Mouse (Mus musculus) megakaryocyte, embryonic 14.5 days (primary cell): ENCODE measurements around the gene Gm8126. TPM values are rescaled to one million over a fixed set of nuclear protein-coding genes. Genes with fewer than 3 reads are reported as not detected.
"Not testable (repeated sequence)": the region's sequence is repeated elsewhere in the genome, so short reads cannot be mapped to it uniquely, and the experiment has no call there.

ENCODE experiments used
- H3K27me3 ChIP-seq: replicated peaks from 2 replicates; pipeline ENCODE3; 2012; ENCODE audit warnings: inconsistent platforms
- H3K36me3 ChIP-seq: replicated peaks from 2 replicates; pipeline ENCODE3; 2012; ENCODE audit warnings: low read length, inconsistent platforms, mixed read lengths
- H3K4me1 ChIP-seq: 2 replicates; pipeline ENCODE4 v1.6.1; 2012; ENCODE audit warnings: inconsistent platforms
- H3K4me3 ChIP-seq: replicated peaks from 2 replicates; pipeline ENCODE3; 2012; ENCODE audit warnings: moderate library complexity, mild to moderate bottlenecking, inconsistent platforms
- H3K9me3 ChIP-seq: 2 replicates; pipeline ENCODE4 v1.6.1; 2012; ENCODE audit warnings: inconsistent platforms
- polyA plus RNA-seq: library from polyadenylated mRNA; stranded (reverse); fragments of >175 nt; gene quantifications from 2 replicates; pipeline ENCODE4 v1.2.3, GENCODE M21; 2012; ENCODE audit warnings: low replicate concordance; ENCODE audit not compliant: insufficient read depth

The Gm8126 gene
- polyA plus RNA-seq: not detected in 2 replicates

DNA sequence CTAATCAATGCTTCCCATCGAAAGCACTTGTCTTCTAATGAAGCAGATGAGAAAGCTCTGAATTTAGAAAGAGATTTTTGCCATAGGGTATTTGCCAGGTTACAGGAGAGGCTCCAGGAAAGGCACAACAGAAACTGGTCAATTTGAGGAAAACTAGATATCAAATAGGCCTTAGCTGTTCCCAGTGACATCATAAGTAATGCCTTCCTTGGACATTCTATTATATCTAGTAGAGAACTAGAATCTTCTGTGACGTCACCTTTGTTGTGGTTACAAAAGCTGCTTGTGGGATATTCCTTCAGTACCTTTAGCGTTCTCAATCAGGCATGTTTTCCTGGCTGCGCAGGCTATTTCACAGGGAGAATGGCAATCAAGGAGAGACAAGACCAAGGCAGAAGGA is at the start of gene Gm8126:
TSS of gene Gm8126 (plus strand) at position 301 of the 400 bp plus-strand sequence.
- H3K27me3 ChIP-seq, H3K36me3 ChIP-seq: not testable (repeated sequence)

DNA sequence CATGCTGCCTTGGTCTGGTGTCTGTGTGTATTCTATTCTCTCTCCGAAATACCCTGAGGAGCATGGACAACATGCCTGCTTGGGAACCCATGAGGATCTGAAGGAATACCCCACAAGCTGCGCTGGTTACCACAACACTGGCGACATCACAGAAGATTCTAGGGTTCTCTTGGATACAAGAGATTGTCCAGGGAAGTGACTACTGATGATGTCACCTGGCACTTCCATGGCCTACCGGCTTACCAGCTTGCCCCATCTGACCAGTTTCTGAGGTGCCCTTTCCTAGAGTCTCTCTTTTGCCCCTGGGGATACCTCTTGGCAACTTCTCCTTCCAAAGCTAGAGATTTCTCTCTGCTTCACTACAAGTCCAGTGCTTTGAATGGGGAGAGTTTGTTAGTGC is 23.2 kb upstream of the Gm8126 start, which contains the start of gene Gm8122:
TSS of gene Gm8122 (minus strand) at position 101 of the 400 bp plus-strand sequence.
- not testable (repeated sequence) for H3K4me3 ChIP-seq, H3K36me3 ChIP-seq, H3K4me1 ChIP-seq, H3K27me3 ChIP-seq, H3K9me3 ChIP-seq

More for the DNA sequence above, at the start of gene Gm8126:
- H3K9me3 ChIP-seq, H3K4me1 ChIP-seq, H3K4me3 ChIP-seq: not testable (repeated sequence)

DNA sequence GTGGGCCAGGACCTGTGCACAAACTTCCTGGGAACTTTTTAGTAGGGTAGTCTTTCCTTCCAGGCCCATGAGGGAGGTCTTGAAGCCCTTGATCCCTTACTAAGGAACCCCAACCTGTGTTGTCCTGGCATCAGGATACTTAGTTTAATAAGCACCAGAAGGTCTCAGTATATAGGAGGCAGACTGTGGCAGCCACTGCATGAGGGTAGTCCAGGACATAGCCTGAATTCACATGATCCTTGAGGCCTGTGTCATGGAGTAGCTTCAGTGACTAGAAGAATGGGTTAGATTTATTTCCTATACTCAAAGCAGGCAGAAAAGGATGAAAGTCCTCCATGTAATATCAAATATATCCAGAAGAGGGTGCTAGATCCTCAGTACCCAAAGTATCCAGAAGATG is 20.7 kb upstream of the Gm8126 start:
- not testable (repeated sequence) for H3K36me3 ChIP-seq, H3K9me3 ChIP-seq, H3K27me3 ChIP-seq, H3K4me3 ChIP-seq, H3K4me1 ChIP-seq

DNA sequence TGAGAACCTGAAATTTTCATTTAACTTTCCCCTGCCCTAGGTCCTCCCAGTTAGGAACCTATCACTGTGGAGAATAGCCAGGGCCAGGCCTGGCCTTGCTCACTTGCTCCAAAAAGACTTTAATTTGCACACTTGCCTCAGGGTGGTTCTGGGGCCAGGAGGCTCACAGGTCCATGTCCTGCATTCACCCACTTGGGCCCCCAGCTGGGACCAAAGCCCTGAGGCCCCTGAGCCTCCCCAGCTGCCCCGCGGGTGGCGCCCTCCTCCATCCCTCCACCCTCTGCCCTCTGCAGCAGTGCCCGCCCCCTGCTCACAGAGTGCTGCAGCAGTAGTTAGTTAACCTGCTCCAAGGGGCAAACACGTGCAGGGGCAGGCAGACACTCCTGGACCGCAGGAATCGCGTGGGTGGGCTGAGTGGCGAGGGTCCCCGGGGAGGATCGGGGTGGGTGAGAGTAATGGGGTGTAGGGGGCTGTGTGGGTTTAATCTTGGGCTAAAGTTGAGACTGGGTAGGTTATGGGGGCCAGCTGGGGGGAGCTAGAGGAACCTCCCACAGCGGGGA is 8.8 kb upstream of the Gm8126 start:
- not testable (repeated sequence) for H3K9me3 ChIP-seq, H3K27me3 ChIP-seq, H3K36me3 ChIP-seq, H3K4me1 ChIP-seq, H3K4me3 ChIP-seq

DNA sequence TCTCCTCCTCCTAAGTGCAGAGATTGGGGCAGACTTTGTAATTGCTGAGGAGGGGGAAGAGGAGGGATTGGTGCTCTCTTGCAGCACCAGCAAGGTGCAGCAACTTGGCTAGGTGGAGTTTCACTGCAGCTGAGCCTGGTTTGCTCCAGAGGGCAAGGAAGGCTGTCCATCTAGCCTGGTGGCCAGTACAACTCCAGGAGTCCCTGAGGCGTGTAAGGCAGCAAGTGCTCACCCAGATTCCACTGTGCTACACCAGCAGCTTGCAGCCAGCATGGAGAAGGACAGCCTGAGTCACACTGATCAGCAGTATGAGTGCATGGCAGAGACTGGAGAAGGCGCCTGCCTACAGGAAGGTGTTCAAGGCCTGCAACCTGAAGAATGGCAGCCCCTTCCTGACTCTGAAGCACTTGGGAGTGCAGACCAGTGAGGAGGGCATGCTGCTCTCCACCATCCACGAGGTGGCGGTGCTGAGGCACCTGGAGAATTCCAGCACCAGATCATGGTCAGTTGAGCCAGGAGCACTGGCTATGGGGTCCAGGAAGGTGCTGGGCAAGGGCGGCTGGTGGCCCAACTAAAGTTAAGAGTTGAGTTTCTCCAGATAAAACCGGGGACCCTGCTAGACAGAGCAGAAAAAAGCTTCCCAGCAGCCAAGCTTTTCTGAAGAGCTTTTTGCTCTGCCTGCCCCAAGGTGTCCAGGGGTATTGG is 7.7 kb upstream of the Gm8126 start:
- not testable (repeated sequence) for H3K4me3 ChIP-seq, H3K36me3 ChIP-seq, H3K4me1 ChIP-seq, H3K27me3 ChIP-seq, H3K9me3 ChIP-seq

DNA sequence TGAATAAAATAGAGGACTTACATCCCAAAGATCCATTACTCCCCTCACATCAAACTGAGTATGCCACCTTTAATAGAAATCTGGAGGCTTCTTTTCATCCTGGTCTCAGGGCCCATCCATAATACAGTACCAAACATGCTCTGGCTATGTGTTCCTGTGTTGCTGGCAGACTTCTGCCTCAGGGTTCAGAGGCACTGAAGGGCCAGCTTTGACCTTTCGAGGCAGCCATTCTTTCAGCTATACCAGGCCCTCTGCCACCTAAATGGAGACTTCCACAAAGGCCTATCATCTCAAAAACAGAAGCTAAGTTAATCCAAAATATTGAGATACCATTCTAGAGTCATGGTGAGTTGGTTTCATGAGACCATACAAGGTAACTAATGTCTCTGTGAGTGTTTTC is 1.9 kb upstream of the Gm8126 start:
- H3K4me1 ChIP-seq, H3K27me3 ChIP-seq, H3K4me3 ChIP-seq, H3K36me3 ChIP-seq, H3K9me3 ChIP-seq: not testable (repeated sequence)

DNA sequence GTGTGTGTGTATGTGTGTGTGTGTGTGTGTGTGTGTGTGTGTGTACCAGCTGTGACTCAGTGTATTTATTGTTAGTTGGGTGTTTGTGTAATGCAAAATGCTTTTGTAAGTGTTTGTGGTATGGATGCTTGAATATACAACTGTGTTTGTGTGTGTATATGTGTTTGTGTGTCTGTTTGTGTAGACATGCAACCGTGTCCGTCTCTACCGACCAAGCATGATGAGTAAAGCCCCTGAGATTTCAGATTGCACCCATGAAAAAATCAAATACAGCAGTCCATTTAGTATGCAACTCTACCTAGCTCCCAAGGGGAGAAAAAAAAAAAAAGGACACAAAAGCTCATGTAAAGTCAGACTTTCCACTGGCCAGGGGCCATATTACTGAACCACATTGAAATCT is 5.0 kb downstream of the Gm8126 start:
- H3K4me1 ChIP-seq, H3K27me3 ChIP-seq, H3K9me3 ChIP-seq, H3K4me3 ChIP-seq, H3K36me3 ChIP-seq: not testable (repeated sequence)

DNA sequence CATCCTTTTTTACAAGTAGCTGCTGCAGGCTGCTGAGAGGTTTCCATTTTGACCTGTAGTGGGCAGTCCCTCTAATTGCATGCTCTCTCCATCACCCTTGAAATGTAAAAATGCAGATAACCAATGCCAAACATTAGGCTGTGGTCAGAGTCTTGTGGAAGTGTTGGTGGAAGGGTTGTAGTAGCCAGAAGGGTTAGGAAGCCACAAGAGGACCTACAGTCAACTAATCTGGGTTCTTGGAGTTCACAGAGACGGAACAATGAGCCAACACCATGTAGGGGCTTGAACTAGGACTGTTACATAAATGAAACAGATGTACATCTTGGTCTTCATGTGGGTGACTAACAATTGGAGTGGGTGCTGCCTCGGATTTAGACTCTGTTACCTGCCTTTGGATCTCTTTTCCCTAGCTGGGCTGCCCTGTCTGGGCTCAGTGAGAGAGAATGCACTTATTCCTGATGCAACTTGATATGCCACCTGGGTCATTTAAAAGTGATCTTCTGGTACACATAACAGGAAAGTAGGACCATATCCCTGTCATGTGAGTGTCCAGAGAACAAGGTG is 10.2 kb downstream of the Gm8126 start:
- H3K27me3 ChIP-seq, H3K4me3 ChIP-seq, H3K9me3 ChIP-seq, H3K36me3 ChIP-seq, H3K4me1 ChIP-seq: not testable (repeated sequence)

DNA sequence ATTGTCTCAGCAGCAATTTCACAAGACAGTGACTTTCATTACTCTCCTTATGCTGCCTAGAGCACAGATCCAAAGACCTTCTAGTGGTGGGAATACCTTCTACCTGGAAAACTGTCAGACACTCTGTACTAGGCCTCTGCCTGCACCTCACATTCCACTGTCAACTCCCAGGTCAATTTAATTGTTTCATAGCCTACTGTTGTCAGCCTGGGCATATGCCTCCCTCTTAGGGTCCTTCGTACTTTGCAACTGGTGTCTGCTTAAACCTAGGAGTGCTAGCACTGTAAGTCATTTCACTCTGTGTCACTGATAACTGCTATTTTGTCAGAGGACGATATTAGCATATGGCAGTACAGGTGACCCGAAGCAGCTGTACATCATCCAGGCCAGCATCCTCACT is 10.8 kb downstream of the Gm8126 start:
- not testable (repeated sequence) for H3K9me3 ChIP-seq, H3K27me3 ChIP-seq, H3K4me3 ChIP-seq, H3K36me3 ChIP-seq, H3K4me1 ChIP-seq

DNA sequence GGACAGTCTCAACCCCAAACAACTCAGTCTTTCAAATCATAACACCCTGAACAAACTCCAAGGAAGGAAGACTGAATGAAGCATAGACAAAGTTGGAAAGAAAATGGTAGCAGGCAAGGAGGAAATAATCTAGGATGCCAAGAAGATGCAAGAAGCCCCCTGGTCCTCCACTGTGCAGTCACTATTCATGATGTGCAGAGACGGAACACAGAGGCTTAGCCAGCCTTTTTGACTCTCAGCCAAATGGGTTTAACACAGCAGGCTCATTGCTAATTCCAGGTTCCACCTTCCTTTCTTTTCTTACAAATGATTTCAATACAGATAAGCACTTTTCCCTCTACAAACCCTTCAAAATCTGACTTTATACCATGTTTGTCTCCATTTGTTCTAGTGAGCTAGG is 14.7 kb downstream of the Gm8126 start:
- H3K36me3 ChIP-seq, H3K27me3 ChIP-seq, H3K4me1 ChIP-seq, H3K4me3 ChIP-seq, H3K9me3 ChIP-seq: not testable (repeated sequence)

DNA sequence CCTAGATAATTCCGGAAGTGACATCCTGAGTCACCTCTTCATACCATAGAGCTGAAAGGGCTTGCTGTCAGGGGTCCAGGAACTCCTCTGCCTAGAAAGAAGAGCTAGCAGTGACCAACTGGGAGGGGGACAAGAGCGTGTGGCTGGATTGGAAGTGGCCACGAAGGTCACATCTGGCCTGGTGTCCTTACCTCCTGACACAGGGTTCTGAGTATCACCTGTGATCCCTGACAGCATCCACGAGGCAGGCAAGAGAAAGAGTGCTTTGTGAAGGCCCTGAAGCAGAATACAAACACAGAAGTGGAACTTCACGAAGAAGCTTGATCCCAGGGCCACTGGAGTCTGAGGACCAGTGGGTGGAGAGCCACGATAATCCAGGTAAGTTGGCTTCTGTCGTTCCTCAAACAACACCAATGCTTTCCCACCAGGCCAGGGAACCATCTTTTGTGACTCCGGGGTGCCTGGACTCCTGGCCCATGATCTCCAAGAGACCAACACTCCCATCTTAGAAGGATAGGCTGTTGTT is 16.6 kb downstream of the Gm8126 start, which contains the start of gene Gm9732:
TSS of gene Gm9732 (plus strand) at position 51 of the 526 bp plus-strand sequence.
- H3K4me1 ChIP-seq, H3K9me3 ChIP-seq, H3K4me3 ChIP-seq: not testable (repeated sequence)

DNA sequence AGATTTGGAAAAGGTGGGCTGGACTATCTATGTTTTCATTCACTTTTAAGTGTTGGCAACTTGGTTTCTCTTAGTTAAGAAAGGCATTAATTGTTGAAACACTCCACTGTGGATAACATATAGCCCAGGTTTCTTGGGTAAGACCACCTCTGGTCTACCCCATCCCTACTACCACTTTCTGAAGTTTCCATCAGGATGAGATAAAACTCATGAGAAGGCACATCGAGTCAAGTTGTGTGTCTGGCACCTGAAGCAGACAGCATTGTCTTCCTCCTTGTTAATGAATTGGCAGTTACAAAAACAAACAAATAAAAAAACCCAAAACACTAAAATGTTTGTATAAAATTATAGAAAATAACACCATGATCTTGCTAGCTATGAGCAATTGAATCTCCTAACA is 17.3 kb downstream of the Gm8126 start:
- not testable (repeated sequence) for H3K36me3 ChIP-seq, H3K27me3 ChIP-seq, H3K4me1 ChIP-seq, H3K9me3 ChIP-seq, H3K4me3 ChIP-seq

More for the DNA sequence above, 16.6 kb downstream of the Gm8126 start, which contains the start of gene Gm9732:
- not testable (repeated sequence) for H3K36me3 ChIP-seq, H3K27me3 ChIP-seq

DNA sequence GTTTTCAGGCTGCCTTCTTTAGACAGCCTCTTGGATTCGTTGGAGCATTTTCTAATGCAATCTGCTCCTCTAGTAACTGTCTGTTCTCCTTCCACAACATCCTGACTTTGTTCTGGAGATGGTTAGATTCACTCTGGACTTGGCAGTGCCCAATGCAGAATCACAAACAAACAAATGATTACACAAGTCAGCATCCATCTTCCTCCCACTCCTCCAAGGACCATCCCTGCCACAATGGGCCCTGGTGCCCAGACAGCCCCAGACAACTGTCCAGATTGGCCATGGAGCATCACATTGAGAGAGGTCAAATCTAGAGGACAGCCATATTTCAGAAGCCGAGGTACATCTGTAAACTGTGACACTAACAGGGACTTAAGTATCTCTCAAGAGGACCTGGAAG is 19.0 kb downstream of the Gm8126 start:
- H3K4me1 ChIP-seq, H3K4me3 ChIP-seq, H3K36me3 ChIP-seq, H3K9me3 ChIP-seq, H3K27me3 ChIP-seq: not testable (repeated sequence)

DNA sequence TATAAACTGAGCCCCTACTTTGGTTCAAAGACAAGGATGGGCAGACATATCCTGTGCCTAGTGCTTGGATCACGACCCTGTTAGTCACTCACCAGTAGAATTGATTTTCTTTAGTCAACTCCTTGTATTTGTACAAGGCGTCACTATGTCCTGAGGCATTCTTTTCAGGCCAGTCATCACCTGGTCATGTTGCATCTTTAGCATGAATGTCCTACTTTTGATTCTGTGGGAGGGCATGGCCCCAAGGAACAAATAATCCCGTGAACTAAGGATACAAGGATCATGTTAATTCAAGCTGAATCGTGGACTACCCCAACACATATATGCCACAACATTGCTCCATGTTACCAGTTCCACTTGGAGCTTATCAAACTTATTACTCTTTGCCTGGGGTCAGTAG is 19.7 kb downstream of the Gm8126 start:
- not testable (repeated sequence) for H3K27me3 ChIP-seq, H3K36me3 ChIP-seq, H3K4me1 ChIP-seq, H3K4me3 ChIP-seq, H3K9me3 ChIP-seq

DNA sequence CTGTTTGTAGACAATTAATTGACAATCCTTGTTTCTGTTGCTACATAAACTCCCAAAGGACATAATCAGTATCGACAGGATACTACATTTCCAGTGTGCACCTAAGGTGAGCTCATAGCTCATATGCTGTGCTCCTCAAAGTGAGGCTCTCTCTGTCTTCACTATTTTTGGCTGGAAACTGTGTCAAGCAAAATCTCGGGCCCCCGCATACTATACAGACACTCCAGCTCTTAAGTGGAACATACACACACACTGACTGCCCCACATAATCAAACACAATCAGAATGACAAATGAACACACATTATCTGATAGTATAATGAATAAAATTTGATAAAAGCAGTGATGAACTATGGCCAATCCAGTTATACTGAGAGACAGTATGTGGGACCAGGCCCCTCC is 20.2 kb downstream of the Gm8126 start:
- H3K4me3 ChIP-seq, H3K27me3 ChIP-seq, H3K9me3 ChIP-seq, H3K4me1 ChIP-seq, H3K36me3 ChIP-seq: not testable (repeated sequence)

DNA sequence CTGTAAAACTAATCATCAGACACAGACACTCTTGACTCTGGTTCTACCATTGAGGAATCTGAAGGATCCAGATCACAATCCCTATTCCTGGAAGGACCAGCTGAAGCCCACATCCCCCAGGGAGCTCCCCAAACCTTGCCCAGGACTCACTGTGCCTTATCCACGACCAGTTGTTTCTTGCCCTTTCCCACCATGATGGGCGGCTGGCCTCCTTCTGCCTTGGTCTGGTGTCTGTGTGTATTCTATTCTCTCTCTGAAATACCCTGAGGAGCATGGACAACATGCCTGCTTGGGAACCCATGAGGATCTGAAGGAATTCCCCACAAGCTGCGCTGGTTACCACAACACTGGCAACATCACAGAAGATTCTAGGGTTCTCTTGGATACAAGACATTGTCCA is 35.1 kb downstream of the Gm8126 start, which contains the start of gene Gm8127:
TSS of gene Gm8127 (minus strand) at position 330 of the 400 bp plus-strand sequence.
- H3K27me3 ChIP-seq, H3K4me3 ChIP-seq, H3K9me3 ChIP-seq, H3K36me3 ChIP-seq, H3K4me1 ChIP-seq: not testable (repeated sequence)
